Mouse (Mus musculus): Measurements from ENCODE around the gene Acer1. TPM values are rescaled to one million over a fixed set of nuclear protein-coding genes. Genes with fewer than 3 reads are reported as not detected.

The Acer1 gene
- polyA plus RNA-seq, 2 experiments from 2014 or later = 0.16 TPM; not detected in 1

DNA sequence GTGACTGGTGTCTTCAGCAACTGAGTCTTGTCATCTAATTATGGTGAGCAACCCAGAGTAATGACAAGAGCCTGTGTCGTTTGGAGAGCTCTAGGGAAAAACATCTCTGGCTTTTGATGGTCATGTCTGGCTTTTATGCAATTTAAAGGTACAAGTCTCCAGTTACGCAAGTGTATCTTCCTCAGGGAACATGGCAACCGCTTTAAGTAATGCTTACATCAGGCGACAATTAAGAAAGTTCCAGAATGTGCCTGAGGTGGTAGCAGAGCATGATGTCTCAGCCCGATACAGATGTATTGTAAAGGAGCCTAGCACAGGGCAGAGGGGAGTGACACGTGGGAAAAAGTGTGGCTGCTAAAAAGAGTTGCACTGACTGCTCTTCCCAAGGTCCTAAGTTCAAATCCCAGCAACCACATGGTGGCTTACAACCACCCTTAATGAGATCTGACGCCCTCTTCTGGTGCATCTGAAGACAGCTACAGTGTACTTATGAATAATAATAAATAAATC, 7.0 kb upstream of the Acer1 start:
- no peak for ATAC-seq

DNA sequence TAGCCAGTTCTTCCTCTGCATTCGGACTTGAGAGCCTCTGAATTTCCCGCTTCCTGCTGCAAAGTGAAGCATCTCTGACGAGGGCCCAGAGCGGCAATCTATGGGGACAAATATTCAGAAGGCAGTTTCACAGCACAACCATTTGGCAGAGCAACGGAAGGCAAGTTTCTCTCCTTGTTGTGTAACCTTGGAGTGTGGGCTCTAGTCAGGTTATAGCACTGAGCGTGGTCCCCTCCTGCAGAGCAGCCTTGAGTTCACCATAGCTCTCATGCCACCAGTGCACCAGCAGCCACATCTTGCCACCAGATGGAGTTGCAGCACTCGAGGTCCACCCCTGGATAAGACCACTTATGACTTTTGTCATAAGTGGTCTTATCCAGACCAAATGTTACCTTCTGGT, 6.5 kb upstream of the Acer1 start:
- ATAC-seq = no peak

DNA sequence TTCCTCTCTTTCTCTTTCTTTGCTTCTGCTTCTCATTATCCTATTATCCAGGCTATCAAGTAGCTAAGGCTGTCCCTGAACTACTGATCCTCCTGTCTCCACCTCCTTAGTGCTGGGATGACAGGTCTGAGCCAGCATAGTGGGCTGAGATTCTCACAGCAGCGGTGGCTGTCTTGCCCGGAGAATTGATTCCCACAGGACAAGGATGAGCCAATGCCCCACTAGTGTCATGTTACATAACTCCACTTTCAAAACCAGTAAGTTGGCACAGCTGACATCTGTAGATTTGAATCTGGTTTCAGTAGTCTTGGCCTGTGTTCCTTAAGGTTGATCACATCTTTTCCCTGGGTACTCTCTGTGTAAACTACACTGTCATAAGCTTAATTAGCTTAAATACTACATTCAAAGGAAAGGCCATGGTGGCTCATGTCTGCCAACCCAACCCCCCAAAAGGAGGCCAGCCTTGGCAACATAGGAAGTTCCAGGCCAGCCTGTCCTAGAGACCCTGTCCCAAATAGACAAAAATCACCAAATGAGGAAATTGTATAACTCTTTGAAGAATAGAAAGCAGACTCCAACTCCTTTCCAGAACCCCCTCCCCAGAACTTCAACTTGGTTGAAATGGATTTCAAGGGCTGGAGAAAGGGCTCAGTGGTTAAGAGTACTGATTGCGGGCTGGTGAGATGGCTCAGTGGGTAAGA, 4.3 kb upstream of the Acer1 start:
- no peak for ATAC-seq

DNA sequence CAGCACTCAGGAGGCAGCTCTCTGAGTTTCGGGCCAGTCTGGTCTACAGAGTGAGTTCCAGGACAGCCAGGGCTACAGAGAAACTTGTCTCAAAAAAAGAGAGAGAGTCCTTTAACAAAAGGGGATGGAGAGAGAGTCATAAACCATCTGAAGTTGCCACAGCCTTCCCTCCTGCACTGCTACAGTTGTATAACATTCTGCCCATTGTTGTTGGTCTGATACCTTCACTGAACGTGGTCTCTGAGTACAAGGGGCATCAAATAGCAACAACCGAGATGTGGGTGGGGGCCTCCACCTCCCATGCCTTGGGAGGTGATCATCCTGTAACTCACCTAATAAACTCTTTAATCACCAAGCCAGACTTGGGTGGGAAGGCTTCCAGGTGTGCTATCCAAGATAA, 3.7 kb upstream of the Acer1 start:
- ATAC-seq = no peak

DNA sequence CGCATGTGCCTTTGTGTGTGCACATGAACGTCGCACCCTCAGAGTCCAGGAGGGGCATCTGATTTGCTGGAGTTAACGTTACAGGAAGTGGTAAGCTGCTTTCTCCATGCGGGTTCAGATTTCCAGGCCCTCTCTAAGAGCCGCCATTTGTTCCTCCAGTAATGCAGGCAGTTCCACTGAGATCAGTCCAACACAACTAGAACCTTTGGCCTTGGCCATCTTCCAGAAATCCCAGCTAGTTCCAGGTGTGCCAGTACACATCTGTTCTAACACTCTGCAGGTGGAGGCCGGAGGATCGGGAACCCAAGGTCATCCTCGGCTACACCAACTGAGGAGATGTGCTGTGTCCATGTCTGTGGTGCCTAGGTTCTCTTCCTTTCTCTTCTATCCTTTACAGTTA, 3.0 kb upstream of the Acer1 start:
- ATAC-seq = no peak

DNA sequence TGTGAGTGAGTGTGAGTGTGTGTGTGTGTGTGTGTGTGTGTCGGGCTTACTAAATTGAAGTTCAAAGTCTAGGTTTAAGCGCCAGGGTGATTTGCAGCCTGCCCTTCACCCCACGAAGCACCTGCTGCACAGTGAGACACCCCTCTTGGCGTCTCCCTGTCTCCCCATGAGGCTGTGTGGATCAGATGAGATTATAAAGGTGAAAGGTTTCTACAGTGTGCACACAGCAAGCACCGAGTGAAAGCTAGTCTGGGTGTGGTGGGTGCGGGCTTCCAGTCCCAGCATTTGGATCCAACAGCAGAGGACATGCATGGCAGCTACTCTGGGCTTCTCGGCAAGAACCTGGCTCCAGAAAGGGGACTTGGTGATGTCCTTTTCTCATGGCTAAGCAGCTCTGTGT, 877 bp downstream of the Acer1 start:
- no peak for ATAC-seq

DNA sequence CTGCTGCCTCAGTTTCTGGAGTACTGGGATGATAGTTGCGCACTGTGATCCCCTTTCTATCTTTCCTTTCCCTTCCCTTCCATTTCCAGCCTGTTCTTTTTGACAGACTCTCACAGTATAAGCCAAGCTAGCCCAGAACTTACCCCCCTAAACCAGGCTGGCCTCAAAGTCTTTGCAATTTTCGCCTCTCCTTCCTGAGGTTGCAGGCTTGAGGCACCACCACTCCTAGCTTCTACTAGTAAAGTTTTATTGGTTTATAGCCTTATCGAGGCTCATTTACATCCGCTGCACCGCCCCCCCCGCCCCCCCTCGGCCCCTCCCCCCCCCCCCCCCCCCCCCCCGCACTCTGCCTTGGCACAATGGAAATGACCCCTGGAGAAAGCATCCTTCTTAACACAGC, 2.4 kb downstream of the Acer1 start:
- ATAC-seq = no peak

DNA sequence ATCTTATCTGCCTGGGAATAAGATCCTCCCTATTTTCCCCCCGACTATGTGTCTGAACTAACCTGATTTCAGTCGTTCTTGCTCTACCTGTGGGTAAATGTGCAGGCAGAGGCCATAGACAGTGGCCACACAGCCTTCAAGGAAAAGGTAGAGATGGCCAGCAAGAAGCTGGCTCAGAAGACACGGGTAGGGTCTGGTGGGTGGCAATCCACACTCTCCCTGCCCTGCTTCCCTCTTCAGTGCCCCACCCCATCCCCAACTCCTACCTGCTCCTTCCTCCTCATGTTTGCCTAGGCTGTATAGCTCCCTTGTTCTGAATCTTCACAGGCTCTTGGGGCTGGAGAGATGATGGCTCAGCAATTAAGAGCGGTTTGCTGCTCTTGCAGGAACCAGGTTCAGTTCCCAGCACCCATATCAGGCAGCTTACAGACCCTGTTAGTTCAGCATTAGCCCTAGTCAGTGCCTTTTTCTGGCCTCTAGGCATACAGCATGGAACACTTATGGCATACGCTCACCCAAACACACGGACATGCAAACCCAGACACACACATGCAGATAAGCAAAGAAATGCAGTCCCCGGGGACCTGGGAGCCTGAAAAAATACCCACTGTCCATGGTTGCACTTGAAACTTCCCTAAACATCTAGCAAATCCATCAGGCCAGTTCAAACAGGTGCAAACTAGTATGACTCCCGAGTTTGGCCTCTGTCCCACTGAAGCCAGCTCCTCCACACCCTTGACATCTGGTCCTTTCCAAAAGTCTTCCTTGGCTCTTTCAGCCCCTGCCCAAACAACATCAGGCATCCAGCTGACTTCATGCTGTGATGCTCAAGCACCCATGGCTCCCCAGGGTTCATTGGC, 5.2 kb downstream of the Acer1 start:
- ATAC-seq = no peak

DNA sequence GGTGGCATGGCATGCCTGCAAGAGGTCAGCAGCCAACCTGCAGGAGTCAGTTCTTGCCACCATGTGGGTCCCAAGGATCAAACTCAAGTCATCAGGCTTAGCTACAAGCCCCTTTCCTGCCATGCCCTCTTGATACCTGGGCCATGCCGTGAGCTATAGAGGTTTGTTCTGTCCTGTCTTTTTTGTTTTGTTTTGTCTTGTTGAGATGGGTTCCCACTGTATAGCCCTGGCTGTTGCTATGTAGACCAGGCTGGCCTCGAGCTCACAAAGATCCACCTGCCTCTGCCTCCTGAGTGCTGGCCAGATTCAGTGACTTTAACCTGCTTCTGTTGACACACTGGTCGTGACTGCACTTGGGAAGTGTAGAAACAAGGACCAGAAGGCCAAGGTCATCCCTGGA, 6.5 kb downstream of the Acer1 start:
- ATAC-seq = no peak

DNA sequence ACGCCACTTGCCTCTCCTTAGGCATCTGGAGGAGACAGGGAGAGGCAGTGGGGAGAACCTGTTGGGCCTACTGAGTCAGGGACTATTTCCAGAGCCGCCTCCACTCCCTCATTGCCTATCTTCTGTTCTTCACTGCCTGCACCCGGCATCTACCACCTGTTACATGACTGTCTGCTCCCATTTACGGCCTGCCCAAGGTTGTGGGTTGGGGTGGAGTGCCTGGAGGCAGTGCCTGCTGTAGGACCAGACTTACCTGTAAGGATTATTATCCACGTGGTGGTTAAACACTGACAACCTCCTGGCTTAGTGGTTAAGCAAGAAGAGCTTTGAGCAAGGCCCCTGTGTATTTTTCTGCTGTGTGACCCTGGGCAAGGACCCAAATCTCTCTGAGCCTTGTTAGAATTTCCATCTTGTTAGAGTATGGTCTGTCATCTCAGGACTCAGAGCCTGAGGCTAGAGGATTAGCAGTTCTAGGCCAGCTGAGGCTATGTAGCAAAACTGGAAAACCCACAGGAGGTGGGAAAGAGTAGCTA, 7.2 kb downstream of the Acer1 start:
- no peak for ATAC-seq

DNA sequence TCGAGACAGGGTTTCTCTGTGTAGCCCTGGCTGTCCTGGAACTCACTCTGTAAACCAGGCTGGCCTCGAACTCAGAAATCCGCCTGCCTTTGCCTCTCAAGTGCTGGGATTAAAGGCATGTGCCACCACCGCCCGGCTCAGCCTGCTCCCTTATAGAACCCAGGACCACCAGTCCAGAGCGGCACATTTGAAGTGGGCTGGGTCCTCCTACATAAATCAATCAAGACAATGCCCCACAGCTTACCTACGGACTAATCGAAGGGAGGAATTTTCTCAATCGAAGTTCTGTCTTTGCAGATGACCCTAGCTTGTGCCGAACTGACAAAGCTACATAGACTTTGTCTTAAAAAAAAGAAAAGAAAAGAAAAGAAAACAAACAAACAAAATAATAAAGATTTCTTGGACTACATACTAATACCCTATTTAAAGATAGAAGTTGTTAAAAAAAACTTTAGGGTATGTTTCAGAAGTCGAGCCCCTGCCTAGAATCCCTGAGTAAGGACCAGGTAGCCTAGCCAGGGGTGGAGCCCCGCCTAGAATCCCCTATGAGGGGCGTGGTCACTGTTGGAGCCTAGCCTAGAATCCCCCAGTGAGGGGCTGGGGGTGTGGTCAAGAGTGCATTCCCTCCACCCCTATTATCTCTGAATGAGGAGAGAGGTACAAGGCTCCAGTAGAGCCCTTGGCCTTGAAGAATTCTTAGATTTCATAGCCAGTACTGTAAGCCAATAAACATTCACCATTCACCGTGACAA, 7.8 kb downstream of the Acer1 start:
- ATAC-seq = no peak

DNA sequence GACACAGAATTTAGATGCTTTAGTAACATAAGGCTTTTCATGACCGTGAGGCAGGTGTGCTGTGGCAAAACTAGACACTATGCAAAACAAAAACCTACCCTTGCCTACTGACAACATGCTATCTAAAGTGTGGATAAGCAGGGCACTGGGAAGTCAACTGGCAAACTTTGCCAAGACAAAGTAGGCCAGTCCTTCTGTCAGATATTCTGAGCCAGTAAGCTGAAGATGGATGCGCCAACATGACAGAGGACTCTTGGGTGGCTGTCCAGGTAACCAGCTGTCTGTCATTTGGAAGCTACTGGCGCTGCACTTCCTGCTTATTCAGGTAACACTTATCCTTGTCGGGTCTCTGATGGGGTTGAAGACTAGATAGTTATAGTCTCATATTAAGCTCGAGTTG, 11.8 kb downstream of the Acer1 start:
- ATAC-seq = no peak

DNA sequence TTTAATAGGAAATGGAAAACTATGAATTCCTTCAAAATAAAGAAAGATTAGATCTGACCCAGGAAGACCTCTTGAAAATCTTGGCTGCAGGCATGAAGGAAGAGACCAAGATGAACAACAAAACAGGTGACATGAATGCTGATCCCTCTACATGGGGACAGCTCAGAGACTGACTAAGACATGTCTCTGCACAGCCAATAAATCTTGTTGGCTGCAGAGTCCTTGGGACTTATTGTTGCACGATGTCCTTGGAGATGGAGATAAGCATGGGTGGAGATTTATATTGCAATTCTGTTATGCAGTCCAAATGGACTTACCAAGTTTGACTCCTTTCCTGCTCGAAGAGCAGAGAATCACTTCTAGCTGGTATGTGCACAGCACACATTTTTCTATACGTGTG, 12.6 kb downstream of the Acer1 start:
- no peak for ATAC-seq

DNA sequence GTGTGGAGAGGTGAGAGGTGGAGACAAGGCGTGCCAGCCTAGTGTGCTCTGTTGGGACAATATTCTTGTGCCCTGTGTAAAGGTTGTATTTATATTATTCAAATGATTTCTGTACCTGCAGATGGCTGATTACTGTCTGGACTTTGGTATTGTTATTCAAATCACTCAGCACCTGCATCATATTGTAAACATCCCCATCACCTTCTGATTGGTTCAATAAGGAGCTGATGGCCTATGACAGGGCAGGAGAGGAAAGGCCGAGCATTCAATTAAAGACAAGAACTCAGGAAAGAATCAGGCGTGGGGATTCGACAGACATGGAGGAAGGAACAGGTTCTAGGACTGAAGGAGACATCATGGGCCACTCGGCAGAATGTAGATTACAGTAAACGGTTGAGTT, 18.3 kb downstream of the Acer1 start:
- no peak for ATAC-seq

DNA sequence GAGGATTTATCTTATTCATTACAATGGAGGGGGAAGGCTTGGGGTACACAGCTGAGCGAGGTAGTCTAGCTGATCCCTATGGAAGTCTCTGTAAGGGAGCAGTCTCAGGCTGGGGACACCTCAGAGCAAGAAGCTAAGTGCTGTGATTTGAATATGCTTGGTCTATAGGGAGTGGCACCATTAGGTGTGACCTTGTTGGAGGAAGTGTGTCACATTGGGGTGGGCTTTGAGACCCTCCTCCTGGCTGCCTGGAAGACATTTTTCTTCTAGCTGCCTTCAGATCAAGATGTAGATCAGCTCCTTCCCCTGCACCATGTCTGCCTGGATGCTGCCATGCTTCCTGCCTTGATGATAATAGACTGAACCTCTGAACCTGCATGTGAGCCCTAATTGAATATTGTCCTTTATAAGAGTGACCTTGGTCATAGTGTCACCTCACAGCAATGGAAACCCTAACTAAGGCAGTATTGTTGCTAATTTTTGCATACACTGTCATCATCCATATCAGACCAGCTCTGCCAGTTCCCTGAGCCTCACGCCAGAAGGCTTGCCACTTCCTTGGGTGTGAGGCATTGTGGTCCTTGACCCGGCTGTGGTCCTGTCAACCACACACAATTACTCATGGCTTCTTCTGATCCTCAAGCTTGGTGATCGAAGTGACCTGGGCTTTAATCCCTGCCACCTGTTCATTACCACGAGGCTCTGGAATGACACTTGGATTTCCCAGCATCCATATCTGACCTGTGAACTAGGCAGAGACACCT, 19.1 kb downstream of the Acer1 start:
- ATAC-seq = no peak

DNA sequence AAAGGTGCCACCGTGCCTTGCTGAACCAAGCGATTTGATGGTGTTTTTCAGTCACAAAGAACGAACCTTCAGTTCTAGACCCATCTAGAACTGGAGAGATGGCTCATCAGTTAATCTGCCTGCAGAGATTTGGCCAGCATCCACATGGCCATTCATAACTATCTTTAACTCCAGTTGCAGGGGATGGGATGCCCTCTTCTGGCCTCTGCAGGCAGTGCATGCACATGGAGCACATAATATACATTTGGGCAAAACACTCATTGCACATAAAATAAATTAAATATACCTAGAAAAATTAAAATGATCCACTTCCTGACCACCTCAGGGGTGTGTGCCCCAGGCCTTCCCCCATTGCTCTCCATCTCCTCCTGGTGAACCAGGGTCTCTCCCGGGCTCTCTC, 20.0 kb downstream of the Acer1 start:
- no peak for ATAC-seq

DNA sequence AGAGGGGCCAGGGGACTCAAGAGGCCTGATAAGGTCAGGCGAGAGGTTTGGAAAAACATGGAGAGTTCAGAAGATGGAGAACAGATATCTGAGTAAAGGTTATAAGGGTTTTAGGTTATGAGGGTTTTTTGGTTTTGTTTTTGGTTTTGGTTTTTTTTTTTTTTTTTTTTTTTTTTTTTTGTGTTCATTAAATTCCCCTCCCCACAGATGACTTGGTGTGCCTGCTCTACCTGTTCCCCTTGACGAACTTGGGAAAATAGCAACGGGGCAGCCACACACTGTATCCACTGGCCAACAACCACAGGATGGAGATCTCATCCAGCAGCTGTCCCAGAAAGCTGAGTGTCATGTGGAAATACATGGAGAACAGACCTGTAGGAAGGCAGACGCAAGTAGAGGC, 23.3 kb downstream of the Acer1 start:
- no peak for ATAC-seq

DNA sequence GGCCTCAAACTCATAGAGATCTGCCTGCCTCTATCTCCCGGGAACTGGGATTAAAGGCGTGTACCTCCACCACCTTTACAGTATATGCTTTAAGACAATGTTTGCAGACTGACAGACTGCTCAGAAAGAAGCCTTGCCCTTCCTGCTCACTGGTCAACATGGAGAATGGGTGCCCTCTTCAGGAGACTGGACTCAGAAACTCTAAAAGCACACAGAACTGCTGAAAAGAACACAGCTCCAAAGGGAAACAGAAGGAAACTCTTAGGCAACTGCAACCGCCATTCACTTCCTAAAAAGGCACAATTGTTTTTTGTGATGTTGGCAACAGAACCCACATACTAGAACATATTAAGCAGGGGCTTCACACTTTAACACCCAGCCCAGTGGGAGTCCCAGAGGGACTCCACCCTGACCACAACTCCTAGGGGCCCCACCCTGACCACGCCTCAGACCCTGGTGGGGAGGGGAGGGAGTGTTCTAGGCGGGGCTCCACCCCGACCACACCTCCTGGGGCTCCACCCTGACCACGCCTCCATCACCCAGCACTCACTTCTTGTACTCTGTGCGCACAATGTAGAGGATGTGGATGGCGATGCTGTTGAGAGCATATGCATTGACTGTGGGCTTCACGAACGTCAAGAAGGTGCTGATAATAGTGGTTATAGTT, 24.0 kb downstream of the Acer1 start:
- ATAC-seq = peak; percentile 51

DNA sequence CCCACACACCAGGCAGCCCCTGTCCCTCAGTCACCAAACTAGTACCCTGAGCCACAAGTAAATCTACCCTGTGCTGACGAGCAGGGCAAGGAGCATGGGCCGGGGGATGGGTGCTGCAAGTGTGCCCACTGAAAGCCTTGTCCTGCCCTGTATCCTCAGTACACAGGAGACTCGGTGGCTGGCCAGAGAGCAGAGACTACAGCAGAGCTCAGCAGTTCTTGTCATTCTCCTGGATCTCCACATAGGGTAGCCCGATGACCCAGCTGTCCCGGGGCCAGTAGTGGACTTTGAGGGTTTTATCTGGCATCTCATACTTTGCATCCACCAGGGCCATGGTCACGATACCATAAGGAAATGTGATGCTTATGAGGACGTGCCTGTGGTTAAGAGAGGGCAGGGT, 27.1 kb downstream of the Acer1 start:
- ATAC-seq = no peak

DNA sequence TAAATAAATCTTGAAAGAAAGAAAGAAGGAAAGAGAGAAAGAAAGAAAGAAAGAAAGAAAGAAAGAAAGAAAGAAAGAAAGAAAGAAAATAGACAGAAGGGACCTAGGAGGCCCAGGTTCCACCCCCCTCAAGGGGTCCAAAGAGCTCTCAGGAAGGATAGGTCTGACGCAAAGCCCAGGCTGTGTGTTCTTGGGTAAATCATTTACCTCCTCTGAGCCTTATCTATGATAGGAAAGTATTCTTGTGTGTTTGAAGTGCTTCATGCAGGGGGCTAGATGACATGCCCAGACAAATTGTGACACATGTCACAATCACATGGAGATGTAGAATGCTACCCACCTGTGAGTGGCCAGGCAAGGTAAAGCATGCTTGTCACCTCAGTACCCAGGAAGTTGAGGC, 29.3 kb downstream of the Acer1 start:
- no peak for ATAC-seq

DNA sequence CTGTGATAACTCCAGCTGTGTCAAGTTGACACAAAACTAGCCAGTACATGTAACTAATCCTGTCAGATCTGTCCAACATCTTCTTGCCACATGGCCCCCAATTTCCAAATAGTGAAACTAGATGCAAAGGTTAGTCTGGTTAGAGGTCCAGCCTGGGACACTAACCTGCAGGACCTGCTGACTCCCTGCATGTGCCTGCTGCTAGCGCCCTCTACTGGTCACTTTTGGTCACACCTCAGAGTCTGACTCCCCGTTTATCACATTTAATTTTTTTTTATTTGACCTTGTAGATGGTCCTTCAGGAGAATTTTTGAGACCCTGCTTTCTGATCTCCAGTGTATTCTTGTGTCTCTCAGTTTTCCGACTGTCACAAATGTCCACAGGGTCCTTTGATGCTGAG, 31.0 kb downstream of the Acer1 start:
- ATAC-seq = no peak

DNA sequence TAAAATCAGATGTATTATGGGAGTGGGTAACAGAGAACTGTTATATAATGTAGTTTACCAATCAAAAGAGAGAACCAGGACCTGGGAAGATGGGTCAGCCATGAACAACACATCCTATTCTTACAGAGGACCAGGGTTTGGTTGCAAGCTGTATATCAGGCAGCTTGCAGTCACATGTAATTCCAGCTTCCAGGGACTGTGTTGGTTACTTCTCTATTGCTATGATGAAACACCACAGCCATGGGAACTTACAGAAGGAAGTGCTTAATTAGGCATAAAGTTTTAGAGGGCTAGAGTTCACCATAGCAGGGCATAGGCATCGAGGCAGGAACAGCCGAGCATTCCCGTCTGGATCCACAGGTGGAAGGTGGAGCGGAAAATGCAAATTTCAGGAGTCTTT, 43.2 kb downstream of the Acer1 start:
- no peak for ATAC-seq
